Mouse (Mus musculus): ENCODE data around the gene Pparg. TPM values are rescaled to one million over a fixed set of nuclear protein-coding genes. Genes with fewer than 3 reads are reported as not detected.
A peak's percentile ranks its signal among the peaks of the same experiment; 100 is the strongest.

Pparg gene
- total RNA-seq, 2 experiments from 2014 or later = 0.98 TPM; not detected in 1

- no peak for ATAC-seq (replicated peaks; ENCODE audit: poor library complexity, severe bottlenecking)
These were observed 10.9 kb upstream of the Pparg start for GRCm38 (mm10) chr6:115349641-115350464.

- peak; percentile 69 for ATAC-seq (replicated peaks; ENCODE audit: poor library complexity, severe bottlenecking)
These were observed 1.1 kb downstream of the Pparg start for GRCm38 (mm10) chr6:115361606-115362462.

GRCm38 (mm10) chr6:115366869-115367610 is 6.3 kb downstream of the Pparg start:
- no peak for ATAC-seq (replicated peaks; ENCODE audit: poor library complexity, severe bottlenecking)

GRCm38 (mm10) chr6:115374871-115375852 is 14.4 kb downstream of the Pparg start:
- ATAC-seq (replicated peaks; ENCODE audit: poor library complexity, severe bottlenecking) = peak; percentile 93

- peak; percentile 53; the same call in 1 of the 2 replicates for ATAC-seq (replicated peaks; ENCODE audit: poor library complexity, severe bottlenecking)
These were observed 19.8 kb downstream of the Pparg start for GRCm38 (mm10) chr6:115380596-115380995.

GRCm38 (mm10) chr6:115382712-115383111 is 22.0 kb downstream of the Pparg start:
- ATAC-seq (replicated peaks; ENCODE audit: poor library complexity, severe bottlenecking) = no peak

- no peak for ATAC-seq (replicated peaks; ENCODE audit: poor library complexity, severe bottlenecking)
These were observed 29.3 kb downstream of the Pparg start for GRCm38 (mm10) chr6:115389945-115390540.

GRCm38 (mm10) chr6:115396911-115397310 is 36.2 kb downstream of the Pparg start:
- no peak for ATAC-seq (replicated peaks; ENCODE audit: poor library complexity, severe bottlenecking)

- ATAC-seq (replicated peaks; ENCODE audit: poor library complexity, severe bottlenecking) = no peak
These were observed 43.6 kb downstream of the Pparg start for GRCm38 (mm10) chr6:115404354-115404753.

GRCm38 (mm10) chr6:115411477-115411876 is 50.7 kb downstream of the Pparg start:
- no peak for ATAC-seq (replicated peaks; ENCODE audit: poor library complexity, severe bottlenecking)

- ATAC-seq (replicated peaks; ENCODE audit: poor library complexity, severe bottlenecking) = no peak
These were observed 57.4 kb downstream of the Pparg start for GRCm38 (mm10) chr6:115418171-115418570.

GRCm38 (mm10) chr6:115418964-115419363 is 58.2 kb downstream of the Pparg start:
- no peak for ATAC-seq (replicated peaks; ENCODE audit: poor library complexity, severe bottlenecking)

- peak; percentile 51 for ATAC-seq (replicated peaks; ENCODE audit: poor library complexity, severe bottlenecking)
These were observed 60.2 kb downstream of the Pparg start for GRCm38 (mm10) chr6:115420963-115421362.

- ATAC-seq (replicated peaks; ENCODE audit: poor library complexity, severe bottlenecking) = peak; percentile 88
These were observed 60.9 kb downstream of the Pparg start for GRCm38 (mm10) chr6:115421665-115422064.

- ATAC-seq (replicated peaks; ENCODE audit: poor library complexity, severe bottlenecking) = peak; percentile 76
These were observed 63.7 kb downstream of the Pparg start for GRCm38 (mm10) chr6:115424433-115424832.

GRCm38 (mm10) chr6:115432726-115433125 is 72.0 kb downstream of the Pparg start:
- ATAC-seq (replicated peaks; ENCODE audit: poor library complexity, severe bottlenecking) = no peak

- peak; percentile 69 for ATAC-seq (replicated peaks; ENCODE audit: poor library complexity, severe bottlenecking)
These were observed 73.3 kb downstream of the Pparg start for GRCm38 (mm10) chr6:115434054-115434453.

GRCm38 (mm10) chr6:115434816-115435215 is 74.1 kb downstream of the Pparg start:
- ATAC-seq (replicated peaks; ENCODE audit: poor library complexity, severe bottlenecking) = no peak

Data from granulocyte monocyte progenitor cell, adult 5-6 weeks (primary cell).